Mouse (Mus musculus) lung, embryonic 15.5 days (tissue): ENCODE measurements around the gene Slc6a16. TPM values are rescaled to one million over a fixed set of nuclear protein-coding genes. Genes with fewer than 3 reads are reported as not detected.

Source experiments
- ATAC-seq: fragments of 200-750 bp; cut with Nextera tagmentation; 2 replicates; pipeline ENCODE4 v1.8.0; 2017; ENCODE audit warnings: moderate number of reproducible peaks, borderline replicate concordance; ENCODE audit not compliant: low FRiP score, low TSS enrichment; ENCODE audit errors: extremely low read depth
- H3K27ac ChIP-seq: fragments of 300-500 bp; sonication (generic); 2 replicates; pipeline ENCODE4 v1.5.1; 2015; ENCODE audit warnings: moderate library complexity, mild to moderate bottlenecking, inconsistent platforms
- H3K27me3 ChIP-seq: fragments of 300-500 bp; sonication (generic); 2 replicates; pipeline ENCODE4 v1.6.1; 2015; ENCODE audit warnings: inconsistent platforms
- H3K36me3 ChIP-seq: fragments of 300-500 bp; sonication (generic); 2 replicates; pipeline ENCODE4 v1.6.1; 2015; ENCODE audit warnings: inconsistent platforms
- H3K4me1 ChIP-seq: fragments of 300-500 bp; sonication (generic); 2 replicates; pipeline ENCODE4 v1.6.1; 2015; ENCODE audit warnings: inconsistent platforms
- H3K4me2 ChIP-seq: fragments of 300-500 bp; sonication (generic); 2 replicates; pipeline ENCODE4 v1.6.1; 2015; ENCODE audit warnings: inconsistent platforms, mild to moderate bottlenecking, moderate library complexity
- H3K4me3 ChIP-seq: fragments of 300-500 bp; sonication (generic); 2 replicates; pipeline ENCODE4 v1.5.1; 2015; ENCODE audit warnings: mild to moderate bottlenecking, inconsistent platforms
- H3K9ac ChIP-seq: fragments of 300-500 bp; sonication (generic); 2 replicates; pipeline ENCODE4 v1.6.1; 2015; ENCODE audit warnings: inconsistent platforms
- H3K9me3 ChIP-seq: fragments of 300-500 bp; sonication (generic); 2 replicates; pipeline ENCODE4 v1.6.1; 2016; ENCODE audit warnings: inconsistent platforms
- WGBS: fragments of 180-500 bp; shearing (Covaris S2); methylation state at CpG from one replicate; pipeline ENCODE4 v1.1.7; 2015; 5-methylcytosine and 5-hydroxymethylcytosine counted together
- polyA plus RNA-seq: library from polyadenylated mRNA; unstranded; fragments of >200 nt; fragmentation: Nextera tagmentation; extraction: Ambion mirVana; gene quantifications from 2 replicates; pipeline ENCODE4 v1.2.1, GENCODE M21; 2015

The Slc6a16 gene
- polyA plus RNA-seq, 1 experiment from 2014 or later: 0.16 TPM

- Histone ChIP-seq H3K4me1 (peaks cover 7% of the 10 kb centered on the region), H3K36me3 (no peaks in the 10 kb centered on the region), H3K27me3 (peaks cover 8% of the 10 kb centered on the region; the same call in 1 of the 2 replicates), H3K4me2 (no peak overlapping the region), H3K9me3 (no peaks in the 10 kb centered on the region), H3K27ac (no peak overlapping the region), H3K4me3 (no peak overlapping the region), H3K9ac (no peak overlapping the region)
- 46% methylated on average over 7 of the region's 7 CpGs for WGBS
- ATAC-seq: no peak
Measured at GRCm38 (mm10) chr7:45263006-45263607, 22.2 kb downstream of the Slc6a16 start.

GRCm38 (mm10) chr7:45264348-45264747 is 23.5 kb downstream of the Slc6a16 start:
- no peak for ATAC-seq
- no peaks in the 10 kb centered on the region for H3K36me3 ChIP-seq
- 61% methylated on average over 3 of the region's 3 CpGs for WGBS
- H3K4me3 ChIP-seq: no peak overlapping the region
- no peaks in the 10 kb centered on the region for H3K9me3 ChIP-seq
- peaks cover 11% of the 10 kb centered on the region; the same call in 1 of the 2 replicates for H3K27me3 ChIP-seq
- H3K4me1 ChIP-seq: peaks cover 7% of the 10 kb centered on the region
- H3K27ac ChIP-seq: no peak overlapping the region
- no peak overlapping the region for H3K4me2 ChIP-seq
- no peak overlapping the region for H3K9ac ChIP-seq

GRCm38 (mm10) chr7:45265518-45265917 is 24.6 kb downstream of the Slc6a16 start:
- Histone ChIP-seq H3K4me2 (no peak overlapping the region), H3K4me3 (no peak overlapping the region), H3K27me3 (peaks cover 5% of the 10 kb centered on the region; the same call in 1 of the 2 replicates), H3K4me1 (peaks cover 7% of the 10 kb centered on the region), H3K36me3 (no peaks in the 10 kb centered on the region), H3K9me3 (no peaks in the 10 kb centered on the region), H3K27ac (no peak overlapping the region), H3K9ac (no peak overlapping the region)
- ATAC-seq: no peak
- WGBS: 75% methylated on average over 1 of the region's 1 CpGs

DNA sequence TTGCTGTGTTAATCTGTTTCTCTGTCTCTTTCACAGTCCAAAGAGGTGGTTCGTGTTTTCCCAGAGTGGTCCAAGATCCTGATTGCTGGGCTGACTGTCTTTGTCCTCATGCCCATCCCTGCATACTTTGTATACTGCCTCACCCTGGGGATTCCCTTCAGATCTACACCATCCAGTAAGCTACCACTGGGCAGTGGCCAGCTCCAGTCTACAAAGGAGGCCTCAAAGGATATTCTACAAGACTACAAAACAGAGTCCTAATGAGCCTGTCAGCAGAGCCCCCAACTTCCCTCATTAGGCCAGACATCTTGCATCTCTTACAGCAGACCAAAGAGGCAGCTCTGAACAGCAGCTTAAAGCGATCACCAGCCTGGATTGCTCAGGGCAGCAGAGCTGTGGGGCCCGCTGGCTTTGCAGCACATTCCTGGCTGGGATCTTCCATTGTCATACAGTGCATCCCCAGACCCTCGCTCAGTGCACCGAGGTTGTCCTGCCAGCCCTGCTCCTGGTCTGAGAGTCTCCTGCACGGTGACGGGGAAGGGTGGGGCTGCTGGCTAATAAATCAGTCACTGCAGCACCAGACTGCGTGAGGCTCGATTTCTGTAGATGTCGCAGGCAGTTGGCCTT is 32.0 kb downstream of the Slc6a16 start:
- H3K27me3 ChIP-seq: peaks cover 7% of the 10 kb centered on the region; the same call in 1 of the 2 replicates
- no peak overlapping the region for H3K4me3 ChIP-seq
- no peaks in the 10 kb centered on the region for H3K9me3 ChIP-seq
- H3K27ac ChIP-seq: no peak overlapping the region
- WGBS: 59% methylated on average over 10 of the region's 10 CpGs
- H3K4me2 ChIP-seq: no peak overlapping the region
- no peak for ATAC-seq
- no peak overlapping the region for H3K9ac ChIP-seq
- H3K4me1 ChIP-seq: 0 out of 2 replicates have a peak, but pooled peaks cover 3% of the 10 kb centered on the region
- H3K36me3 ChIP-seq: no peaks in the 10 kb centered on the region

DNA sequence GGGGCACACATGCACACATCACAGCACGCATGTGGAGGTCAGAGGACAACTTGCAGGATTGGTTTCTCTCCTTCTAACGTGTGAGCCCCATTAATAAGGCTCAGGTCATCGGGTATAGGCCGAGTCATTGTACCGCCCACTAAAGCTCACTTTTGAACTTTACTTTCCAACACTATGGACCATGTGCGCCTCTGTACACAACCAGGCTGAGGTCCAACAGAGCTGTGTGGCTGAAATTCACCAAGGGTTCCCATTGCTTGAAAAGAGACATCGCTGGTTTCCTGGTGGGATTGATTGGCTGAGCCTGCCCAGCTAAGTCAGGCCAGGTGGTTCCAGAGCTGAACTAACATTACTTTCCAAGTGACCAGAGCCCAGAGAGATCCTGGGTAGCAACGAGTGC is 32.8 kb downstream of the Slc6a16 start:
- H3K4me3 ChIP-seq: no peak overlapping the region
- 0 out of 2 replicates have a peak, but pooled peaks cover 3% of the 10 kb centered on the region for H3K4me1 ChIP-seq
- 91% methylated on average over 8 of the region's 8 CpGs for WGBS
- no peak overlapping the region for H3K27ac ChIP-seq
- no peaks in the 10 kb centered on the region for H3K36me3 ChIP-seq
- H3K4me2 ChIP-seq: no peak overlapping the region
- H3K9me3 ChIP-seq: no peaks in the 10 kb centered on the region
- ATAC-seq: no peak
- peaks cover 3% of the 10 kb centered on the region; the same call in 1 of the 2 replicates for H3K27me3 ChIP-seq
- no peak overlapping the region for H3K9ac ChIP-seq

DNA sequence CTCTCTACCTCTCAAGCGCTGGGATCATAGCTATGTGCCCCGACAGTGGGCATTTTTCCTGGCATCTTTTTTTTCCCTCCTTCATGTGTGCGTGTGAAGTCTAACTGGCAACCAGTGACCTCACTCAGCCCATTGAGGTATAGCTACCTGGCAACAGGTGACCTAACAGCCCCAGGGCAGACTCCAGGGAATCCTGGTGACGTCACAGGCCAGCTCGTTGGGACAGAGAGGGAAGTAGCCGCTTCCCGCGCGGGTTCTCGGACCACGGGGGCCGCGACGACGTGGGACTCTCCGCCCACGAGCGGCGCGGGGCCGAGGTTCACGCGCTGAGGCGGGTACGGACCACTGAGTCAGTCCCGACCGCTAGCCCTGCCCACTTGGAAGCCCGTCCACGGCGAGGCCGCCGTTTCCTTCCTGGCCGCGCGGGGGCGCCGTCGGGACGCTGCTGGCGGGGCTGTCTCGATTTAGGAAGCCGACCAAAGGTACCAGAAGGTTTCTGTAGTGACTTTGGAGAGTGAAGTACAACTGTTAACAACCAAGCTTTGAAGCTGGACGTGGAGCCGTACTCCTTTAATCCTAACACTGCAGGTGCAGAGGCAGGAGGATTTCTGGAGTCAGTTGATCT is 36.4 kb downstream of the Slc6a16 start, which contains the start of gene Slc6a21:
TSS of gene Slc6a21 (plus strand) at position 378 of the 625 bp plus-strand sequence.
- Histone ChIP-seq H3K27ac (no peak within 1 kb of the TSS), H3K4me1 (0 out of 2 replicates have a peak, but pooled peaks cover 3% of the 10 kb centered on the region), H3K4me3 (peak within 1 kb of the TSS; percentile 41), H3K9me3 (no peaks in the 10 kb centered on the region), H3K36me3 (no peaks in the 10 kb centered on the region), H3K4me2 (peak within 1 kb of the TSS; percentile 74), H3K27me3 (peaks cover 3% of the 10 kb centered on the region; the same call in 1 of the 2 replicates), H3K9ac (peak within 1 kb of the TSS; percentile 41; the same call in 1 of the 2 replicates)
- 6% methylated on average over 41 of the region's 44 CpGs for WGBS
- no peak for ATAC-seq

- Histone ChIP-seq H3K36me3 (no peaks in the 10 kb centered on the region), H3K9me3 (no peaks in the 10 kb centered on the region), H3K27me3 (no peaks in the 10 kb centered on the region), H3K4me3 (no peak overlapping the region), H3K27ac (no peak overlapping the region), H3K4me1 (no peaks in the 10 kb centered on the region), H3K9ac (no peak overlapping the region), H3K4me2 (no peak overlapping the region)
- WGBS: 66% methylated on average over 13 of the region's 13 CpGs
- no peak for ATAC-seq
Measured at GRCm38 (mm10) chr7:45286486-45286885, 45.6 kb downstream of the Slc6a16 start.

DNA sequence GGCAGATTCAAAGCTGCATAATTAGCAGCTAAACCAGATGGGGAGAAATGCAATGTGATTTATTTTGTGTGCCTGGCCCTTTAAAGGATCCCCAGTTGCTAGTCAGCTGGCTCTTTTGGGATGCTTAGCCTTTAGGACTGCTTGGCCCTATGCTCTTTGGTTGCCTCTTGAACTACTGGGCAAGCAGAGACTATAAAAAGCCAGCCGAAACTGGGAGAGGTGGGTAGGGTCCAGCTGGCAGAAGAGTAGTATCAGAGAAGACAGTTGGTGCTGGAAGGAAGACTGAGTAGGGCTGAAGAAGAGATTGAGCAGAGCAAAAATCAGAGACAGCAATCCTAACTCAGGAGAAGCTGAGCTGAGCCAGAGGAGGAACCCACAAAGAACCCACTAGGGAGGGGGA is 55.7 kb downstream of the Slc6a16 start:
- ATAC-seq: no peak
- peaks cover 5% of the 10 kb centered on the region; the same call in 1 of the 2 replicates for H3K4me1 ChIP-seq

GRCm38 (mm10) chr7:45297563-45297962 is 56.7 kb downstream of the Slc6a16 start:
- H3K4me3 ChIP-seq: no peak overlapping the region
- no peak overlapping the region for H3K9ac ChIP-seq
- peaks cover 5% of the 10 kb centered on the region; the same call in 1 of the 2 replicates for H3K4me1 ChIP-seq
- WGBS: 56% methylated on average over 3 of the region's 3 CpGs
- no peaks in the 10 kb centered on the region for H3K27me3 ChIP-seq
- H3K9me3 ChIP-seq: no peaks in the 10 kb centered on the region
- ATAC-seq: no peak
- H3K27ac ChIP-seq: no peak overlapping the region
- no peak overlapping the region for H3K4me2 ChIP-seq
- H3K36me3 ChIP-seq: no peaks in the 10 kb centered on the region

More for the DNA sequence above, 55.7 kb downstream of the Slc6a16 start:
- WGBS: 77% methylated on average over 1 of the region's 1 CpGs
- no peak overlapping the region for H3K4me2 ChIP-seq
- H3K36me3 ChIP-seq: no peaks in the 10 kb centered on the region
- no peak overlapping the region for H3K4me3 ChIP-seq
- H3K9ac ChIP-seq: no peak overlapping the region
- no peak overlapping the region for H3K27ac ChIP-seq
- no peaks in the 10 kb centered on the region for H3K9me3 ChIP-seq
- H3K27me3 ChIP-seq: no peaks in the 10 kb centered on the region

DNA sequence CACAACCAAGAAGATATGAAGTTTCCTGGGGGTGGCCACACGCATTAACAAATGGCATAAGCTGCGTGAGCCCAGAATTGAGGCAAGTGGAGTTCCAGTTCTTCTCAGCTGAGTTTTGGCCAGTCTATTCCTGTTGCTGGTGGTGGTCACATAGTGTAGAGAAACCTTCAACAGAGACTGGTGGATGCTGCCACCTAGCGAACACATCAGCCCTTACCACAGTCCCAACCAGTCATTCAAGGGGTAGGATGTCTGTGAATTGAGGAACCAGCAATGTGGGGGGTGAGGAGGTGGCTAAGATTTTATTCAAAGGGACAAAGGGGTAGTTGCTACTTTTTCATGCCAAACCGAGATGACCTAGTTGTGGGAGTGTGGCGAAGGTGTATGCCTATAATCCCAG is 58.9 kb downstream of the Slc6a16 start:
- Histone ChIP-seq H3K4me2 (no peak overlapping the region), H3K4me1 (peaks cover 8% of the 10 kb centered on the region; the same call in 1 of the 2 replicates), H3K4me3 (no peak overlapping the region), H3K36me3 (no peaks in the 10 kb centered on the region), H3K9me3 (no peaks in the 10 kb centered on the region), H3K9ac (no peak overlapping the region), H3K27me3 (no peaks in the 10 kb centered on the region), H3K27ac (no peak overlapping the region)
- peak; percentile 85; the same call in 1 of the 2 replicates for ATAC-seq
- 11% methylated on average over 5 of the region's 5 CpGs for WGBS

- Histone ChIP-seq H3K4me1 (peaks cover 13% of the 10 kb centered on the region), H3K27me3 (no peaks in the 10 kb centered on the region), H3K9ac (no peak overlapping the region), H3K4me3 (no peak overlapping the region), H3K4me2 (no peak overlapping the region), H3K9me3 (no peaks in the 10 kb centered on the region), H3K36me3 (no peaks in the 10 kb centered on the region), H3K27ac (no peak overlapping the region)
- no peak for ATAC-seq
- 14% methylated on average over 6 of the region's 6 CpGs for WGBS
Measured at GRCm38 (mm10) chr7:45300270-45300669, 59.4 kb downstream of the Slc6a16 start.

DNA sequence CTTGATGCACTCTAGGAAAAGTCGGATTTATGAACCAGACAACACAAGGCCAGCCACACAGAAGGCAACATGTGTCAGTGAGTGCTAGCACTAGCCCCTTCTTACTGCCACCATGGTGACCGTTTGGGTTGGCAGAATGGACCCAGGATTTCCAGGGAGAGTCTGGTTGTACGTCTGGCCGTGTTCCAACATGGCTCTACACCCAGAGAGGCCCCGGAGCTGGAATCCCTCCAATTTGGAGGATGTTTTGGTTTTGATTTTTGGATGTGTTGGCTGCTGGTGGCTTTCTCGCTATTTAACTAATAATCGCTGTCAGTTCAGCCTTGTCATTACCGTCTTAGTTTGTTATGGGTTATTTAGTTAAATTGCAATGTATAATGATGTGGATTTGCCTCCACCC is 61.7 kb downstream of the Slc6a16 start:
- H3K4me1 ChIP-seq: peaks cover 16% of the 10 kb centered on the region
- H3K27ac ChIP-seq: no peak overlapping the region
- WGBS: 44% methylated on average over 8 of the region's 8 CpGs
- no peak overlapping the region for H3K9ac ChIP-seq
- no peak overlapping the region for H3K4me3 ChIP-seq
- no peak for ATAC-seq
- H3K4me2 ChIP-seq: no peak overlapping the region
- H3K9me3 ChIP-seq: no peaks in the 10 kb centered on the region
- H3K36me3 ChIP-seq: no peaks in the 10 kb centered on the region
- no peaks in the 10 kb centered on the region for H3K27me3 ChIP-seq
